Comparison of ENCODE assay signal across 20 mouse cellular contexts in the genomic region with DNA sequence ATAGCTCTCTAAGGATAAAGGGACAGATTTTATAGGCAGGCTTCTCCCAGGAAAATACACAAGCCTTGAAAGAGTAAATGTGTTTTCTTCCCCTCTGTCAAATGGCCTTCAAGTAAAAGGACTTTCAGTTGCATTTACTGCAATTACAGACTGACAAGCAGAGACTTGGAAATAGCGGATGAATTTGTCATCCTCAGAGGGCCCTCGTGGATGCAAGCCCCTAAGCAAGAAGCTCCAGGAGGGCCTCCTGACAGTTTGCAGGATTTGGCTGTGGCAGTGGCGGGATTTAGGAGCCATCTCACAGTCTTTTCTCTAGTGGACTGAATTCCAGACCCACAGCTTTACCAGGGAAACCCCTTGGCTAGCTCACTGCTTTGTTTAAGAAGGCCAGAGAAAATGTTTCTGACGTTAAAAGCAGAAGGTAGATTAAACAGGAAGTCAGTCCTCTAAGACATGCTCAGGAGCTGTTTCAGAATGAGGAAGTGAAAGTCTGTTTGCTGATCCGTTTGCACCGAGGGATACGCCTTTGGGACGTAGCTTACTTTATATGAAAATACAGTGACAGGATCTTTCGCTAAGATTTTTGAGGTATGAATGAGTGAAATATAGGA.
DNase-seq lines count a peak whose midpoint lies in the region; ATAC-seq lines count a peak whose summit lies in the region.
"Had no signal": no experiment of that assay in that cellular context is flagged by ENCODE, and none has a peak within 500 bp of the region (broad histone marks: within the 10 kb centered on the region; RNA-seq: fewer than 3 reads in every experiment).

No protein-coding gene starts in this region.

- H3K27ac ChIP-seq in kidney, embryonic 16.5 days (ENCODE audit: low read length), result no peak overlapping the region
- H3K27ac ChIP-seq: embryonic facial prominence, embryonic 10.5 days; gastrocnemius, adult 2 months; heart, adult 2 months; limb, embryonic 12.5 days; midbrain, embryonic 12.5 days had no signal

- peak; percentile 100 for ATAC-seq in granulocyte monocyte progenitor cell, adult 5-6 weeks (replicated peaks; ENCODE audit: poor library complexity, severe bottlenecking)
- peak; percentile 96 for ATAC-seq in megakaryocyte, adult 5-6 weeks (ENCODE audit: poor library complexity, severe bottlenecking)
- ATAC-seq in kidney, embryonic 16.5 days (ENCODE audit: low FRiP score, low TSS enrichment), result no peak
- ATAC-seq: forebrain, embryonic 16.5 days; hindbrain, embryonic 16.5 days had no signal

- H3K9ac ChIP-seq in kidney, embryonic 16.5 days (replicated peaks; ENCODE audit: low read length), result no peak overlapping the region
- H3K9ac ChIP-seq: limb, embryonic 12.5 days; midbrain, embryonic 12.5 days had no signal

- no peaks in the 10 kb centered on the region for H3K9me3 ChIP-seq in kidney, embryonic 16.5 days (ENCODE audit: low read length)
- H3K9me3 ChIP-seq: embryonic facial prominence, embryonic 10.5 days; limb, embryonic 12.5 days; midbrain, embryonic 12.5 days had no signal

- H3K36me3 ChIP-seq in kidney, embryonic 16.5 days (ENCODE audit: insufficient read depth, low read length), result no peaks in the 10 kb centered on the region
- H3K36me3 ChIP-seq: embryonic facial prominence, embryonic 10.5 days; limb, embryonic 12.5 days; midbrain, embryonic 12.5 days had no signal

- 72% methylated on average over 9 of the region's 9 CpGs for WGBS in kidney, embryonic 16.5 days

- no peaks in the 10 kb centered on the region for H3K27me3 ChIP-seq in kidney, embryonic 16.5 days (ENCODE audit: insufficient read depth, low read length)
- H3K27me3 ChIP-seq: limb, embryonic 12.5 days; midbrain, embryonic 12.5 days had no signal

- H3K4me2 ChIP-seq in kidney, embryonic 16.5 days (replicated peaks; ENCODE audit: low read depth, low read length), result no peak overlapping the region
- H3K4me2 ChIP-seq: limb, embryonic 12.5 days; midbrain, embryonic 12.5 days had no signal

- H3K4me1 ChIP-seq in kidney, embryonic 16.5 days (ENCODE audit: insufficient read depth, low read length), result no peaks in the 10 kb centered on the region
- H3K4me1 ChIP-seq: midbrain, embryonic 12.5 days had no signal

- DNase-seq in spleen, postnatal 36 days (ENCODE audit: low spot score in 2 of 2), result peak; percentile 59 to 69
- no peak for DNase-seq in spleen, postnatal 4 days (ENCODE audit: low spot score in 2 of 2)
- no peak for DNase-seq in urinary bladder, postnatal 10 days (ENCODE audit: low spot score)
- no peak for DNase-seq in embryo, embryonic 9.5 days (ENCODE audit: extremely low spot score)
- DNase-seq: adrenal gland, postnatal 14 days; cerebellum, postnatal 14 days; gastrocnemius, adult 2 months; heart, adult 2 months; heart, postnatal 10 days; kidney, adult 2 months; thymus, postnatal 14 days had no signal

- no peak overlapping the region for H3K4me3 ChIP-seq in kidney, embryonic 16.5 days (ENCODE audit: low read length)
- H3K4me3 ChIP-seq: embryonic facial prominence, embryonic 10.5 days; erythroblast, embryonic 14.5 days; gastrocnemius, adult 2 months; heart, adult 2 months; limb, embryonic 12.5 days; midbrain, embryonic 12.5 days had no signal

Comparison
In these comparisons a context has a peak if more than half of its experiments do, and no peak if none do; other contexts are left out.
1. DNase-seq: peak in spleen, postnatal 36 days (2 of 2); none in spleen, postnatal 4 days (0 of 2), urinary bladder, postnatal 10 days (single experiment) and embryo, embryonic 9.5 days (single experiment).